14 mouse cellular contexts compared by ENCODE assay signal in the genomic region with DNA sequence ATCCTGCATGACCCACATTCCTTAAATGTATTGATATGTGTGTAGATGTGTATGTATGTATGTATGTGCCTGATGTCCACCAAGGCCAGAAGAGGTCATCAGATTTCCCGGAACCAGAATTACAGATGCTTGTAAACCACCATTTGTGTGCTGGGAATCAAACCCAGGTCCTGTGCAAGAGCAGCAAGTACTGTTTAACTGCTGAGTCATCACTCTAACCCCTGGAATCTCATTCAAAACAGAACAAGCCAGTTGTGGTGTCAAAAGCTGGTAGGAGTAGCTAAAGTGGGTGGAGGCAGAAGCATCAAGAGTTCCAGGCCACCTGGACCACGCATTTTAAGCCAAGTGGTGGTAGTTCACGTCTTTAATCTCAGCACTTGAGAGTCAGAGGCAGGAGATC.
"Had no signal": no experiment of that assay in that cellular context is flagged by ENCODE, and none has a peak within 500 bp of the region (broad histone marks: within the 10 kb centered on the region; RNA-seq: fewer than 3 reads in every experiment).

No protein-coding gene starts in this region.

- H3K9ac ChIP-seq: lung, embryonic 14.5 days; midbrain, embryonic 12.5 days; midbrain, embryonic 15.5 days; neural tube, embryonic 12.5 days had no signal

- H3K4me2 ChIP-seq: lung, embryonic 14.5 days; midbrain, embryonic 12.5 days; midbrain, embryonic 15.5 days; neural tube, embryonic 12.5 days had no signal

- H3K4me3 ChIP-seq: midbrain, embryonic 10.5 days; midbrain, embryonic 12.5 days; midbrain, embryonic 15.5 days; neural tube, embryonic 12.5 days had no signal

- DNase-seq: lung, adult 18-20 months; lung, embryonic 14.5 days; lung, postnatal 10 days; lung, postnatal 4 days; right cerebral cortex, postnatal 25 days; right cerebral cortex, postnatal 4 days; spleen, adult 18-20 months; thymus, adult 18-20 months; thymus, postnatal 14 days; thymus, postnatal 36 days had no signal

- H3K27me3 ChIP-seq: midbrain, embryonic 12.5 days; midbrain, embryonic 15.5 days; neural tube, embryonic 12.5 days had no signal

- H3K27ac ChIP-seq: midbrain, embryonic 10.5 days; midbrain, embryonic 12.5 days; midbrain, embryonic 15.5 days; neural tube, embryonic 12.5 days had no signal

- H3K9me3 ChIP-seq: midbrain, embryonic 10.5 days; midbrain, embryonic 12.5 days; midbrain, embryonic 15.5 days; neural tube, embryonic 12.5 days had no signal

- ATAC-seq: midbrain, embryonic 15.5 days had no signal
